Mouse (Mus musculus) kidney, postnatal 10 days (tissue): Measurements from ENCODE around the gene Scn2b.
A peak's percentile ranks its signal among the peaks of the same experiment; 100 is the strongest.

Experiments used
- DNase-seq: peaks from one replicate; pipeline ENCODE4 v3.0.0; 2021; ENCODE audit warnings: mixed read lengths

Gene Scn2b

GRCm38 (mm10) chr9:45117741-45118431 lies at the start of gene Scn2b:
Gene Scn2b (plus strand): TSS chr9:45117782.
- DNase-seq, result peak; percentile 46

- DNase-seq, result no peak
These were observed 45.8 kb upstream of the Scn2b start for GRCm38 (mm10) chr9:45071800-45072199.

- no peak for DNase-seq
These were observed 39.7 kb upstream of the Scn2b start for GRCm38 (mm10) chr9:45077859-45078258.

- DNase-seq, result no peak
These were observed 38.6 kb upstream of the Scn2b start, which contains the start of gene Jaml for GRCm38 (mm10) chr9:45079011-45079410. Gene Jaml (plus strand): TSS chr9:45079183.

GRCm38 (mm10) chr9:45083132-45083531 lies 34.5 kb upstream of the Scn2b start:
- no peak for DNase-seq

GRCm38 (mm10) chr9:45084556-45084955 lies 33.0 kb upstream of the Scn2b start:
- no peak for DNase-seq

- no peak for DNase-seq
These were observed 31.6 kb upstream of the Scn2b start for GRCm38 (mm10) chr9:45085741-45086690.

GRCm38 (mm10) chr9:45088040-45088439 lies 29.5 kb upstream of the Scn2b start:
- DNase-seq, result no peak

- no peak for DNase-seq
These were observed 26.8 kb upstream of the Scn2b start for GRCm38 (mm10) chr9:45090811-45091210.

- no peak for DNase-seq
These were observed 24.9 kb upstream of the Scn2b start for GRCm38 (mm10) chr9:45092641-45093040.

GRCm38 (mm10) chr9:45095149-45095937 lies 22.2 kb upstream of the Scn2b start:
- no peak for DNase-seq

- DNase-seq, result no peak
These were observed 19.7 kb upstream of the Scn2b start for GRCm38 (mm10) chr9:45097877-45098276.

GRCm38 (mm10) chr9:45098426-45098825 lies 19.2 kb upstream of the Scn2b start:
- DNase-seq, result no peak

- DNase-seq, result no peak
These were observed 15.1 kb upstream of the Scn2b start for GRCm38 (mm10) chr9:45102528-45102927.

- DNase-seq, result no peak
These were observed 14.2 kb upstream of the Scn2b start for GRCm38 (mm10) chr9:45103211-45103979.

- DNase-seq, result no peak
These were observed 11.8 kb upstream of the Scn2b start for GRCm38 (mm10) chr9:45105596-45106374.

- DNase-seq, result peak; percentile 64
These were observed 1.9 kb upstream of the Scn2b start for GRCm38 (mm10) chr9:45115706-45116105.

- no peak for DNase-seq
These were observed 763 bp upstream of the Scn2b start for GRCm38 (mm10) chr9:45116819-45117218.

- DNase-seq, result no peak
These were observed 970 bp downstream of the Scn2b start for GRCm38 (mm10) chr9:45118552-45118951.

GRCm38 (mm10) chr9:45119316-45119953 lies 1.9 kb downstream of the Scn2b start:
- no peak for DNase-seq
